Mouse (Mus musculus) ES-E14 (cell line): Measurements from ENCODE around the gene Tra2a. TPM values are rescaled to one million over a fixed set of nuclear protein-coding genes. Genes with fewer than 3 reads are reported as not detected.
"Not testable (repeated sequence)": the region's sequence is repeated elsewhere in the genome, so short reads cannot be mapped to it uniquely, and the experiment has no call there.

Experiments
- DNase-seq: peaks from one replicate; pipeline ENCODE4 v3.0.0-alpha.2; 2013; ENCODE audit warnings: low read depth, low spot score
- H3K27ac ChIP-seq: 2 replicates; pipeline ENCODE4 v1.5.1; 2012; ENCODE audit warnings: low read depth, mild to moderate bottlenecking, low read length, moderate library complexity, mixed read lengths; ENCODE audit not compliant: poor library complexity, insufficient read depth, severe bottlenecking
- H3K36me3 ChIP-seq: 2 replicates; pipeline ENCODE4 v1.6.1; 2012; ENCODE audit warnings: mild to moderate bottlenecking, low read length, moderate library complexity, mixed read lengths; ENCODE audit not compliant: control insufficient read depth, poor library complexity, insufficient read depth, severe bottlenecking
- H3K4me1 ChIP-seq, 2 experiments: fragments of 150-350 bp in 1 of 2; sonication (generic) in 1 of 2; 2 replicates each; pipeline ENCODE4 v1.6.1; 2012; ENCODE audit warnings: low read length in 2 of 2, mild to moderate bottlenecking in 1 of 2, mixed read lengths in 1 of 2; ENCODE audit not compliant: control insufficient read depth in 2 of 2, insufficient read depth in 2 of 2, poor library complexity in 1 of 2
- H3K4me3 ChIP-seq, 2 experiments: fragments of 150-350 bp in 1 of 2; sonication (generic) in 1 of 2; 2 replicates each; pipeline ENCODE4 v1.5.1; 2012; ENCODE audit warnings: low read length in 2 of 2, low read depth in 1 of 2, mild to moderate bottlenecking in 1 of 2, mixed read lengths in 1 of 2; ENCODE audit not compliant: insufficient read depth in 1 of 2, poor library complexity in 1 of 2, severe bottlenecking in 1 of 2
- H3K9ac ChIP-seq: 2 replicates; pipeline ENCODE4 v1.6.1; 2012; ENCODE audit warnings: low read depth, mild to moderate bottlenecking, low read length, mixed read lengths; ENCODE audit not compliant: poor library complexity, insufficient read depth, severe bottlenecking
- H3K9me3 ChIP-seq: fragments of 150-350 bp; sonication (generic); 2 replicates; pipeline ENCODE4 v1.6.1; 2012; ENCODE audit warnings: low read depth, mild to moderate bottlenecking, low read length; ENCODE audit not compliant: control insufficient read depth, insufficient read depth
- CHD2 ChIP-seq: IDR thresholded peaks from 2 replicates; pipeline ENCODE4 v1.6.1; 2014; ENCODE audit warnings: mild to moderate bottlenecking, low read depth, low read length, inconsistent platforms
- HCFC1 ChIP-seq: IDR thresholded peaks from 2 replicates; pipeline ENCODE4 v1.6.1; 2012; ENCODE audit warnings: low read length, inconsistent platforms, borderline replicate concordance; ENCODE audit not compliant: insufficient read depth
- MAFK ChIP-seq: IDR thresholded peaks from 2 replicates; pipeline ENCODE4 v1.6.1; 2014; ENCODE audit warnings: mild to moderate bottlenecking, low read depth, low read length, inconsistent platforms; ENCODE audit not compliant: insufficient read depth
- ZC3H11A ChIP-seq: IDR thresholded peaks from 2 replicates; pipeline ENCODE4 v1.6.1; 2012; ENCODE audit warnings: low read depth, mild to moderate bottlenecking, inconsistent platforms, low read length, borderline replicate concordance
- ZNF384 ChIP-seq: IDR thresholded peaks from 2 replicates; pipeline ENCODE4 v1.6.1; 2012; ENCODE audit warnings: low read depth, low read length, inconsistent platforms
- in situ Hi-C, 2 experiments: fragments of 600-800 bp; cut with MboI; formaldehyde crosslinking; loops; one replicate each; pipeline ENCODE4 v1.15.1; 2025; ENCODE audit warnings: low sequenced_read_pairs in 2 of 2, inconsistent platforms in 1 of 2; ENCODE audit not compliant: unreplicated experiment in 2 of 2
- total RNA-seq: library from RNA; depleted of rRNA; stranded (reverse); fragments of 300-350 nt; gene quantifications from 2 replicates; pipeline ENCODE4 v1.2.3, GENCODE M21; 2012

The Tra2a gene
- total RNA-seq, 1 experiment = 136 TPM

- Histone ChIP-seq H3K9me3 (peaks cover 4% of the 10 kb centered on the region; the same call in 1 of the 2 replicates), H3K4me3 (no peak overlapping the region), H3K9ac (no peak overlapping the region), H3K4me1 (peaks cover 5 to 8% of the 10 kb centered on the region in 2 experiments), H3K27ac (peak overlapping the region; percentile 57; the same call in 1 of the 2 replicates), H3K36me3 (0 out of 2 replicates have a peak, but pooled peaks cover 3% of the 10 kb centered on the region)
- DNase-seq = no peak
- TF ChIP-seq ZNF384 = no peak
- no peak for TF ChIP-seq MAFK
- TF ChIP-seq CHD2 = no peak
- TF ChIP-seq ZC3H11A = no peak
- in situ Hi-C loops = no loop called here
Observed at GRCm38 (mm10) chr6:49271815-49272214, 8.0 kb upstream of the Tra2a start.

GRCm38 (mm10) chr6:49269923-49270322, 6.1 kb upstream of the Tra2a start:
- Histone ChIP-seq H3K36me3 (no peaks in the 10 kb centered on the region), H3K9me3 (no peaks in the 10 kb centered on the region), H3K9ac (no peak overlapping the region), H3K27ac (no peak overlapping the region), H3K4me3 (no peak overlapping the region), H3K4me1 (peaks cover 5 to 8% of the 10 kb centered on the region in 2 experiments)
- in situ Hi-C loops = no loop called here
- no peak for DNase-seq
- TF ChIP-seq HCFC1 (no peak), MAFK (no peak), ZNF384 (no peak), ZC3H11A (no peak), CHD2 (no peak)

- TF ChIP-seq MAFK (no peak), ZC3H11A (peak; percentile 96)
- H3K4me1 ChIP-seq = peaks cover 5 to 7% of the 10 kb centered on the region in 2 experiments
- H3K9me3 ChIP-seq = no peaks in the 10 kb centered on the region
- H3K27ac ChIP-seq = no peak overlapping the region
- no peak overlapping the region for H3K9ac ChIP-seq
- no peak overlapping the region for H3K4me3 ChIP-seq
- H3K36me3 ChIP-seq = no peaks in the 10 kb centered on the region
- in situ Hi-C loops = no loop called here
- peak; percentile 82 for DNase-seq
Observed at GRCm38 (mm10) chr6:49269200-49269599, 5.4 kb upstream of the Tra2a start.

- no peaks in the 10 kb centered on the region for H3K36me3 ChIP-seq
- no peak overlapping the region for H3K9ac ChIP-seq
- TF ChIP-seq HCFC1 (no peak), ZNF384 (no peak), MAFK (no peak), CHD2 (no peak), ZC3H11A (no peak)
- H3K9me3 ChIP-seq = no peaks in the 10 kb centered on the region
- H3K27ac ChIP-seq = no peak overlapping the region
- no peak overlapping the region for H3K4me3 ChIP-seq
- DNase-seq = no peak
- in situ Hi-C loops = no loop called here
- peaks cover 0 to 5% of the 10 kb centered on the region in 2 experiments for H3K4me1 ChIP-seq
Observed at GRCm38 (mm10) chr6:49267686-49268085, 3.9 kb upstream of the Tra2a start.

- H3K36me3 ChIP-seq, H3K27ac ChIP-seq, H3K4me3 ChIP-seq, H3K9ac ChIP-seq, H3K9me3 ChIP-seq, in situ Hi-C loops, DNase-seq: not testable (repeated sequence)
- peaks cover 0 to 16% of the 10 kb centered on the region in 2 experiments; a peak in 3 of 4 replicates for H3K4me1 ChIP-seq
Observed at GRCm38 (mm10) chr6:49265207-49265606, 1.4 kb upstream of the Tra2a start.

GRCm38 (mm10) chr6:49264446-49264845, 613 bp upstream of the Tra2a start:
- DNase-seq, H3K27ac ChIP-seq, H3K36me3 ChIP-seq, H3K9me3 ChIP-seq, in situ Hi-C loops, H3K9ac ChIP-seq, H3K4me3 ChIP-seq: not testable (repeated sequence)
- peaks cover 0 to 13% of the 10 kb centered on the region in 2 experiments; a peak in 3 of 4 replicates for H3K4me1 ChIP-seq
